Mouse (Mus musculus) embryo, embryonic 9.5 days (tissue): ENCODE measurements around the gene Grin2c.

Source experiments
- DNase-seq: peaks from one replicate; pipeline ENCODE4 v3.0.0-alpha.2; 2017; ENCODE audit errors: extremely low spot score

Grin2c gene

DNA sequence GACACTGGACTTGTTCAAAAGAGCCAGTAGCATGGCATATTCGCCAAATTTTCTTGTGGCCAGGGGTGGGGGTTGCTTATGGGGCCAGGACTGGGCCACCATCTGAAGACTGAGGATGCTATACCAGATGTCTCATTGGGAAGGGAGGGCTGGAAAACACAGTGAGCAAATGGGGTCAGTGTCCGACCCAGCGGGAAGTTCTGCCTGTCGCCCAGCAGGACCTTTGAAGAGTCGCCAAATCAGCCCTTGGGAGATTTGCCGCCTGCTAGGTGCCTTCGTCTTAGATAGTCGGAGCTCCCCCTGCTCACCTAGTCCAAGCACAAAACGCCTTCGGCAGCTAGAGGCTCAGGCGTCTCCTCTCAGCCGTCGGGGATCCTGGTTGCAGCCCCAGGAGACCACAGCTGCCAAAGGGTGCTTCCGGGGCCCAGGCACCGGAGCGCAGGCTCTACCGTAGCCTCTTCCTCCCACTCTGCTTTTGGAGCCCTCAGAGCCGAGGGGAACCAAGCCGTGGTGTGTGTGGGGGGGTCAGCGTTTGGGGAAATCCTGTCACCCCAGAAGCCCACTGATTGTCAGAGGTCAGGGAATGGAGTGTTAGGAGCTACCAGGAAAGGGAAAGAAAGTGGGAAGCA lies 1.2 kb downstream of the Grin2c start:
- no peak for DNase-seq

DNA sequence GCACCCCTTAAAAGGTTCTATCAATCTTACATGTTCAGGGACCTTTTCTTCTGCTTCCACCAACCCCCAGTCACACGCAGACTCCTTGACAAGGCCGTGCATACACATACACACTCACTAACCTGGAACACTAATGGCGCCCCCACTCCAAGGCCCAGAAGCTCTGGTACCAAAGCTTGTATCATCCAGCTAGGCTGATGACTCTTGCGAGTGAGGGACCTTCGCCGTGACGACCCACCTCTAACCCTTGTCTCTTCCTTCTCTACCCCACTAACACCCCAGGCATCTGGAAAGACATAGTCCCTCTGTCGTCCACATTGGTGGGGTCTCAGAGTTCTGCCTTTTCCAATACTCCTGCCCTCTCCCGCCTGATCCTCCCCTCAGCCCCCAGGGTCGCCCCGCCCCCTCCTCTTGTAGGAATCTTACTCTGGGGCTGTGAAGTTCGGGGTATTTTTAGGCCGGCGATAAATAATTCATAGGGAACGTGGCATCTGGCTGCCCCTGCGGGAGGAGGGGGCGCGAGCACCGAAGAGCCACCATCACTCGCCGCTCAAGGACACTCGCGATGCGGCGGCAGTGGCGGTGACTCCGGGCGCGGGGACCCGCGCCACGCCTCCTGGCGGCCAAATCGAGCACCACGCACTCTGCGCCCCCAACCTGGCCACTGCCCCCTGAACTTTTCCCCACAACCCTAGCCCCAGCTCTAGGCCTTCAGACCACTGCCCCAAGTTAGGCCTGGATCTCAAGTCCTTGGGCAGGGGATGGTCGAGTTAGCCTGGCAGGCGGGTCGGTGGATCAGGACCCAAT lies 2.0 kb downstream of the Grin2c start:
- peak; percentile 55 for DNase-seq

DNA sequence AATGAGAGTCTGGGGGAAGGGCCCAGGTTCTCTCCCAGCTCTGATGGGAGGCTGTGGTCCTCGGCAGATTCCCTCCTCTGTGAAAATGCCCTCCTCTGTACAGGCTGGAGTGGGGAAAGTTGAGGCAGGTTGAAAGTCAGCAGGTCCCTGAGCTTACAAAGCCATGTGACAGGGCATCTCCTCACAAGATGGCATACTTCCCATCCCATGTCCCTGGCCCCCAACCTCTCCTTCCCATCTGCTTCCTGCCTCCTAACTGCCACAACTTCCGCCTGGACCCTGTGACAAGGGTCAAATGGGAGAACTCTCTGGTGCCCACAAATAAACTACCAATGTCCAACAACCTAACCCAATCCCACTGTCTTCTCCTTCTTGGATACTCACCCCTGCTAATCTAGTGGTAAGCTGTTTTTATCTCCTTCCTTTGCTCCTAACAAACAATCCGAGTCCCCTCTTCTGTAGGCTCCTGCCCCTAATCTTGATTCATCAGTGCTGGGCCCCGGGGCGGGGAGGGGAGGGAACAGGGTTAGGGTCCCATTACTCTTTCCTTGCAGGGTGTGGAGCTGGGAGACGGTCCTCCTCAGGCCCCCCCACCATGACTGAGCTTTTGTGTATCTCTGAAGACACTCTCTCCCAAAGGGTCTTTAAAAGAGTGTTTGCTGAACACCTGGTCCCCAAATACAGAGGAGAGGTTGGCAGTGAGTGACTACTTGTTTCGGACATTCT lies 2.7 kb downstream of the Grin2c start:
- no peak for DNase-seq

DNA sequence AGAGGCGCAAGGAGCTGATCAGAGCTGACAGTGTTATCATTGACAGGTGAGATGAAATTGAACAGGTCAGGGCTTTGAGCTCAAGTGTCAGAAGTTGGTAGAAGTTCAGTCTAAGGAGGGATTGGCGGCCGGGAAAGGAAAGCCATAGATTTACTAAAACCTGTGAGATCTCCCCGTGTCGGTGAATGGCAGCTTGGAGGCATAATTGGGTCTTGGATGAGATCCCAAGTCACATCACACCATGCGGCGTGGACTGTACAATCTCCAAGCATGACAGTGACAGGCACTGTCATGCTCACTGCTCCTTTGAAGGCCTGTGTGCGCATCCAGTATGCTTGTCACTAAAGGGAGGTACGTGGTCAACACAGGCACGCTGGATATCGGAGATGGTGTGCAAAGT lies 4.1 kb downstream of the Grin2c start:
- no peak for DNase-seq

DNA sequence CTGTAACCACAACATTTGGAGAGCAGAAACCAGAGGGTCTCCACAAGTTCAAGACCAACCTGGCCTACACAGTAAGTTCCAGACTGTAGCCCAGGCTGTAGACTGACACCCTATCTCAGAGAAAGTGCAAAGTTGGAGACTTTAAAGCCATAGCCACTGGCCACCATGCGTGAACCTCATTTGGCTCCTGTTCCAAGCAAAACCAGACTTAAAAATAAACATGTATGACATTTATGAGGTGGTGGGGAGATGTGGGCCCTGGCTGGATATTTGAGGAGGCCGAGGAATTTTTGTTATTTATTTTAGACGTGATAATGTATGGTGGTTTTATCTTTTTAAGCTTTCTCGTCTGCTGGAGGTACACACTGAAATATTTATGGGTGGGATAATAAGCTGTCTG lies 7.9 kb downstream of the Grin2c start:
- DNase-seq = no peak

DNA sequence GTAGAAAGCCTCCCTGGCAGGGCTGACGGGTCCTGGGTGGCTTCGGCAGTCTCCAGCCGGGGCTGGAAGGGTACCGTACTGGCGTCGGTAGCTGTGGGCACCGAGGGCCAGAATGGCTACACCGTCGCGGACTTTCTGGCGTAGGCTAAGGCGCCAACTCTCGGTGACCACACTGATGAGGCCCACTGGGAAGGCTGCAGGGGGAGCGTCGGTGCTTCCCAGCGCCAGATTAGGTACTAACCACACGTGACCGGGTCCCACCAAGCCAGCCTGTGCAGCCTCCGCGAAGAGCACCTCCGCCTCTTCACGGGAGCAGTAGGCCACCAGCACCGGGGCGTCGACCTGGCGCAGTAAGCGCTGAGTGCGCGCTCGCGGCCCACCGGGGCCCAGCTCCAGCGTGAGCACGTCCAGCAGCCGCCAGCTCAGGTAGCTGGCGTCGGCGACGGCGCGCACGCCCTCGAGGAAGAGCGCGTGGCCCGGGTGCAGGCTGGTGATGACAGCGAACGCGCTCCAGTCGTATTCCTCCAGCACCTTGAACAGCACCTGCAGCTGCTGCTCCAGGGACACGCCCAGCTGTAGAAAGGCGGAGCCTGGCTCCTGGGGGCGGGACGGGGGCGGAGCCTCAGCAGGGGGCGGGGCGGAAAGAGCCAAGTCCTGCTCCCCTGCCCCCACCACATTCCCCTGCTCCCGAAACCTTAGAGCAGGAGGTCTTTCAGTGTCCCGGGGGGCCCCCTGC lies 9.1 kb downstream of the Grin2c start:
- peak; percentile 69 for DNase-seq

DNA sequence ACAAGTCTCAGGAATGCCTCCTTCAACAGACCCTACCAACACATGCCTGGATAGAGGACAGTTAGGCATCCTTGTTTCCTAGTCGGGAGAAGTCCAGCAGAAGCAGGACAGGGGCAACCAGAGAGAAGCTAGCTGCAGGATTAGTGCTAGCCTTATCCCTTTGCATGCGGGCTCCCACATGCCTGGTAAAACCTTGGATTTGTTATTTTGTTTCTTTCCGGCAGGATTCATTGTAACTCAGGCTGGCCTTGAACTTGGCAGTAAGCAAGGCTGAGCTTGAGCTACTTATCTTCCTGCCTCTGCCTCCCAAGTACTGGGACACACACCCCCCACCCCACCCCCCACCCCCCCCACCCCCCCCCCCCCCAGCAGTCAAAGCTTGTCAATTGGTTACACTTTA lies 15.8 kb downstream of the Grin2c start:
- no peak for DNase-seq

DNA sequence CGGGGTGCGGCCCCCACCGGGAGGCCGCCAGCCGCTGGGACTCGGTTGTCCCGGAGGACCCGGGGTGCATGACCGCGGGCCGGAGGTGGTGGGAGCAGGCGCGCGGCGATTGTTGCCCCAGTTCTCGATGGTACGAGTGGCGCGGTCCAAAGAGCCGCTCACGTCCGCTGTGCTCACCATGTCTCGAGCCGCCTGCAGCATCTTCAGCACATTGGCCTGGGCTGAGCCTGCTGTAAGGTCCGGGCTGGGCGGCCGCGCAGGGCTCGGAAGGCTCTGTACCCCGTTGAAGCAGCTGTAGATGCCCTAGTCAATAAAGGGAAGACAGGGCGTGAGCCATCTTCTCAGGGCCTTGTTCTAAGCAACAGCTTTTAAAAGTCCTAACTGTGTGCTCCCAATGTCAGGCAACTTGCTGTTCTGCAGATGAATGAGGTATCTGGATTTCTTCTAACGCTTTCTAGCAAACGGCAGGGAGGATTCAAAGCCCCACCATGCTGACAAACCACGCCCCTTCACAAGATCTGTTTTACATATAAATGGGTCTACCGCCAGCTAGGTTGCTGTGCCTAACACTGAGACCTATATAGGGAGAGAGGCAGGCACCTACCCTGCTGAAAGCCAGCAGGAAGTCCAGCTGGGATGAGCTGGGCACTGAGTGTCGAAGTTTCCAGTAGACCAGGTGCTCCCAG lies 16.5 kb downstream of the Grin2c start:
- DNase-seq = no peak

DNA sequence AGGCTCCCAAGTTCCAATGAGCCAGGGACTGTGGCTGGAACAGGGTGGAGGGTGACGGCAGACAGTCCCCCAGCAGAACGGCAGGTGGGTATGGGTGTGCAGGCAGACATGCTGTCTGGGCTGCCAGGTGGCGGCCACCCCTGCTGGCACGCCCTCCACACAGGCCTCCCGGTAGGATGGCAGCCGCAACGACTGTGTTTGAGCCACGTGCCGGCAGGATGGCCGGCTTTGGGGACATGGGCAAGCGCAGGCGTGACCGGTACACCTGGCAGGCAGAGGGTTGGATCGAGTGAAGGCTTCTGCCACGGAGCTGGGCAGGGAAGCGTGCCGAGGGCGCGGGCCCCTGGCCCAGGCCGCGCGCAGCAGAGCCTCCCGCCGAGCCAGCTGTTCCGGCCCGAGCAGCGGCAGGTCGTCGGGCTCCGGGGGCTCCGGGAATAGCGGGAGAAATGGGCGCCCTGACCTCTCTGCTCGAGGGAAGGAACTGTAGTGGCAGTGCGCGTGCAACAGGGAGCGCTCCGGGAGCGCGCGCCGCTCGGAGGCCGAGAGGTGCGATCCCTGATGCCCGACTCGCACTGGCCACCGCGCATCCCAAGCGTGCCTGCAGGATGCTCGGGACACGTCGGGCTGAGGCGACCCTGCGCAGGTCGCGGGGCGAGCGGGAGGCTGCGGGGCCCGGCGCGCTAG lies 17.2 kb downstream of the Grin2c start:
- DNase-seq = no peak

DNA sequence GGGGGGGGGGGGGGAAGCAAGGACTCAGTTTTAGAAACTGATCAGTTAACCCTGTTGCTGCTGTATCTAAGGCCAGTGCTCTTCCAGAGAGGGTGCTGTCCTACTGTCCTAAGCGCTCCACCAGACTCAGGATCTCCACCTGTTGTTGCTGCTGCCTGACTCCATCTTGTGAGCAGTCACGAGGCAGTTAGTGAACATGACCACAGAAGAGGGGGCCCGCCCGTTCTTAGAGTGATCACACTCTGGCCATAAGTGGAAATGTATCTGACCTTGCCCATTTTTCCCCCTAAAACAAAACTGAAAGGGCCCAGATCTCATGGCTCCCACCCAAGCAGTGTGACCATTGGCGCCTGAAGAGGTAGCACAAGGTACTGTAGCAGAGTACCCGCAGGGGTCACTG lies 19.1 kb downstream of the Grin2c start:
- DNase-seq = no peak

DNA sequence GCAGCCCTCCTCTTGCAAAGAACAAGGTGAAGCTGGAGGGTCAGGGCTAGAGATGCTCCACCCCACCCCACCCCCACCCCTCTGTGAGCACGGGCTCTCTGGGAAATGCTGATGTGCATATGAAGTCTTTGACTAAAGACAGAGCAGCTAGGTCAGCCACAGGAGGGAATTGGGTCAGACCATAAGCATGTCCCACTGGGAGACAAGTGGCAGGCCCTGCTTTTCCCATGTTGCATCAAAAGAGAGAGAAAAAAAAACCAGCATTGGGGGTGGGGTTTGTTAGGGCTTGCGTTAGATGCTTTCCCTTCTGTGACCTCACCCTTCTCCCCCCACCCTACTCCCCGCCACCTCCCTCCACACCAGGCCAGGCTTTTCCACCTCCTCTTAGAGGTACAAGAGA lies 19.8 kb downstream of the Grin2c start:
- no peak for DNase-seq

DNA sequence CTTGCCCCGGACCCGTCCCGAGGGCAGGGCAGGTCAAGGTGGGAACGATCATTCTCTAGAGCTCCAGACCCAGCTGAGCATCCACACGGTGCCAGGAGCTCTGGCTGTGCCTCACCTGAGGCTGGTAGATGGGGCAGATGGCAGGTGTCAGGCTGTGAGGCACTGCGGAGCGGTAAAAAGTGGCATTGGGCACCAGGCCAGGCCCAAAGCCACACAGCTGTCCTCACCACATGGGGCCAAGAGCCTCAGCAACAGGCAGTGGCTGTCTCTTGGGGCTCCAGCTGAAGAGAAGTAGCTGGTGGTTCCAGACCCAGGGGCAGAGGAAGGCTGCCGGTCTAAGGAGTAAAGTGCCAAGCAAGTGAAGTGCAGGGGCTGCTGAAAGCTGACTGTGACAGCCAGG lies 20.7 kb downstream of the Grin2c start:
- no peak for DNase-seq

DNA sequence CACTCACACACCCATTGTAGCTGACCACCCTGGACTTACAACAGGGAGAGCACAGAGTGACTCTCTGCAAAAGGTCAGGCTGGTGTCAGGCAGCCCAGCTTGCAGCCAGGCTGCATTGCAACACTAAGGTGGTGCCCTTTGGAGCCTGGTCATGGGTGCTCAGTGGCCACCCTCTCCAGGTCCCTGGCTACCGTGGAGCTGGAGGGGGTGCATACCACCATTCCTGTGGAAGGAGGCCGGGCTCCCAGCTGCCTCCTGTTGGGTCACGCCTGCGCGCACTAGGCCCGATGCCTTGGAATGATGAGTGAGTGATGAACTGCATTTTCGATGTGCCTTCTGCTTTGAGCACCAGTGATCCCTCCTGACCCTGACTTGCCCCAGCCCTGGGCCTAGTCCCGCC lies 22.2 kb downstream of the Grin2c start:
- no peak for DNase-seq

DNA sequence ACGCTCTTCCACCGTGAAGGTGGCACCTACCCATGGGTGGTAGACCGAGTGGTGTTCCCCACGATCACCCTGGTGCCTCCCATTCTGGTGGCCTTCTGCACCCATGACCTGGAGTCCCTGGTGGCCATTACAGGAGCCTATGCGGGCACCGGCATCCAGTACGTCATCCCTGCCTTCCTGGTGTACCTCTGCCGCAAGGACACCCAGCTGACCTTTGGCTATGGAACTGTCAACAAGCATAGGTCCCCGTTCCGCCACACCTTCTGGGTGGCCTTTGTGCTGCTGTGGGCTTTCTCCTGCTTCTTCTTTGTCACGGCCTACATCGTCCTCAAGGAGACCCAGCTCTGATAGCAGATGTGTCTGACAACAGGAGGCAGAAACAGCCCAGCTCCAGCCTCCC lies 23.3 kb downstream of the Grin2c start:
- DNase-seq = no peak

DNA sequence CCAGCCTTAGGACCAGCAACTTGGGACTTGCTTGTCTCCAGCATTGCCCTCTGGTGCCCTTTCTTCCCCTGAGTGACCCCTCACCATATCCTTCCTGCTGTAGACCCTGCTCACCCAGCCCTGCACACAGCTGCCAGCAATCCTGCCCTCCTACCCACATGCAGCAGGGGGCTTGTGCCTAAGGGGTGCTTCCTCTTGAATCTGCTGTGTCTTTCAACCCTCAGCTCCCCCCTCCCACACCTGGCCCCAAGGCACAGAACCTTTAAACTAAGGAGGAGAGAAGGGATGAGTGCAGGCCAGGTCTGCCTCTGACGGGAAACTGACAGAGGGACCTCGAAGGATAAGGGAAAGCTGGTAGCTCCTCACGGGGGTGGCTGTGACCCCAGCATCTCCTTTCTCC lies 24.3 kb downstream of the Grin2c start:
- DNase-seq = no peak

DNA sequence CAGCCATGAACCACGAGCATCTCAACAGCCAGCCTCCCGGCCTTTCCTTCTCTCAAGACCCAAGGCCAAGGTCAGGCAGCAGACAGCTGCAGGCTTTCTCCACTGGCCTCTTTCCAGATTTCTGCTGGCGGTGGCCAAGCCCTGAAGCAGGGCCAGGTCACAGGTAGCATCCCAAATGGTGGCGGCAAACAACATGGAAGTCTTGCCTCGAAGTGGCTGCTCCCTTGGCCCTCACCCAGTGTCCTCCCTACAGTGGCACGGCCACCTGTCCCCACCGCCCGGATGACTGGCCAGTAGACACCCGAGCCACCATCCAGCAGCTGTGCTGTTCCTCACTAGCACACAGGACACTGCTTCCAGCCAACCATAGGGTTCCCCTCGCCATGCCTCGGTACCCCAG lies 25.6 kb downstream of the Grin2c start:
- no peak for DNase-seq

DNA sequence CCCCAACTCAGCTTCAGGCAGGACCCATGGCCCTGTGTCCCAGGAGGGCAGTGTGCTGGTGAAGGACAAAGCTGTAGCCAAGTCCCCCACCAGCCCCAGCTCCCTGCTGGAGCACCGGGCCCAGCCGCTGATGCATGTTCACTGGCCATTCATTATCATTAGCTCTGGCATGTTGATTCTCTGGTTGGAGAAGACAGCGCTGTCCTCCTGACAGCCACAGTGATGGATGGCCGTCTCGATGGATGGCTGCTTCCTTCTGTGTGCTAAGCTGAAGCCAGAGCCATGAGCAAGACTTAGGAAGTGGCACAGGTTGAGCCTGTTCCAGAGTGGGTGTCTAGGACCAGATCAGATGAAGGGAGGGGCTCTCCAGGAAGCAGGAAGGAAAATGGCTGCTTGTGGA lies 30.5 kb downstream of the Grin2c start:
- peak; percentile 50 for DNase-seq

DNA sequence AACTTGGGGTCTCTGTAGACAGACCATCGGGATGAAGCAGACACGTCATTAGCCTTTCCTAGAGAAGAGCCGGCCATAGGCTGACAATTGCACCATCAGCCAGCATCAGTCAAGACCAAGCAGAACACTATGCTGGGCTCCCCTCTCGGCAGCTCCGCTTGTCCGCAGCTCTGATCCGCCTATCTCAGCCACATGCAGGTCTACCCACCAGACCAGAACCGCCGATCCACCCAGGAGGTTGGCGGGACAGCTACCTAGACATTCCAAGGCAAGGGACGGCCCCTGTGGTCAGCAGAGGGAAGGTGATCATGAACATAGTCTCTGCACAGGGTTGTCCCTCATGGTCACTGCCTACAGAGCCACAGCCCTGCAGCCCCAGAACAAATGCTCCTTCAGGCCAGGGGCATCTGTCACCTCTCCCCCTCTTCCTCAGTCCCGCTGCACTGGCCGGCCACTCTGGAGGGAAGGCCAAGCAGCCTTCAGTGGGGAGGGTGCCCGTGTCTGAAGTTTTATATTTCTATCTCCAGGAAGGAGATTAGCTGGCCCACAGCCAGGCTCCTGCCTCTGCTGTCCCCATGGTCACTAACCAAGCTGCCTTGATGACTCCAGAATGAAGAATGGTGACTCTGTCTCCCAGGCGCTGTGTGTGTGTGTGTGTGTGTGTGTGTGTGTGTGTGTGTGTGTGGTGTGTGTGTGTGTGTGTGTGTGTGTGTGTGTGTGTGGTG lies 32.6 kb downstream of the Grin2c start:
- DNase-seq = no peak

DNA sequence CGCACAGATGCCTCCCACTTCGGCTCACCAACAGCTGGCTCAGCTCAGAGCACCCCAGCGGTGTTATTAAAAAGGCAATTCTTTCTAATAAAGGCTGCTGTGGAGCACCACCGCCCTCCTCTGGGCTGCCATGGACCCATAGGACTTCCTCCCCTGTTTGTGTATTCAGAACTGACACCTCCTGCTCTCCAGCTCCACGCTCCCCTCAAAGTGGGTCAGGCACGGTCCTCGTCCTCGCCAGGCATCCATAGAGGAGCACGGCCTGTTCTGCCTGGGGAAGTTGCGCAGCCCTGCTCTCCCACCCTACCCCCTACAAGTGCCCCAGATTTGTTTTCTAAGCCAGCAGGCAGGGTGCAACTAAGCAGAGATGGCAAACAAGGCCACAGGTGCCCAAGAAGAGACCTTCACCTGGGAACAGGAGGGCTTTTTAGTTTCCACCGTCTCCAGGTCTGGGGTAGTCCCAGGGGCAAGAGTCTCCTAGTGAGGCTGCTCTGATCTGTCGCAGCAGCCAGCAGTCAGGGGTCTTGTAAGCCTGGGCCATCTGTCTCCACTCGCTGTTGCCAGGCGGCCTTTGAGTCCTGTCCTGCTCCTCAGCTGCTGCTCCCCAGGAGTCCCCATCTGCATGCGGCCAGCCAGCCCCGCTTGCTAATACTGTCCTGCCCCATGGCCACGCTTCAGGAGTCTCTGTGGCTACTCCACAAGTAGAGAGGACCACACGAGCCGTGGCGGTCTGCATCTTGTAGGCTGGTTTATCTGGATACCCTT lies 33.3 kb downstream of the Grin2c start:
- DNase-seq = no peak

DNA sequence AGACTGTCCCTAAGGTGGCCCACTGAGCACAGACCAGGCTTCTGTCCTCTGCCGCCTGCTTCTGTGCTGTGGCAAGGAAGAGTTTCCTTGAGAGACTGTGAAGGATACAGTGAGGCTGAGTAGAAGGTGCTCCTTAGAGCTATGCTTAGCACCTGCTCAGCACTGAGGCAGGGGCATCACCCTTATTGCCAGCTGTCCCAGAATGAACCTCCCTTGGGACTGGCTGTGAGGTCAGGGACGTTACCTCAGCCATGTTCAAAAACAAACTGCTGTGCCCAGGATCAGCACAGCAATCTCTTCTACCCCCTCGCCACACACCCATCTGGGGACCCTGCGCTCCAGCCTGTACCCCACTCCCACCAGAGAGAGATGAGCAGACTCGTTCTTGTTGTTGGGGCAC lies 34.2 kb downstream of the Grin2c start:
- DNase-seq = no peak
